Mouse (Mus musculus) ovary, postnatal 10 days (tissue): Measurements from ENCODE around the gene Pomt2.
A peak's percentile ranks its signal among the peaks of the same experiment; 100 is the strongest.

Experiments
- DNase-seq: peaks from one replicate; pipeline ENCODE4 v3.0.0; 2022; ENCODE audit warnings: low spot score

The Pomt2 gene

GRCm38 (mm10) chr12:87127256-87127655 is 20.5 kb downstream of the Pomt2 start:
- no peak for DNase-seq

GRCm38 (mm10) chr12:87121918-87122589 is 25.7 kb downstream of the Pomt2 start:
- no peak for DNase-seq

GRCm38 (mm10) chr12:87107357-87107977 is 40.3 kb downstream of the Pomt2 start:
- DNase-seq, result no peak

GRCm38 (mm10) chr12:87104796-87105195 is 43.0 kb downstream of the Pomt2 start:
- DNase-seq, result no peak

- DNase-seq, result no peak
Measured at GRCm38 (mm10) chr12:87103471-87103870, 44.3 kb downstream of the Pomt2 start.

GRCm38 (mm10) chr12:87102165-87102631 is 45.6 kb downstream of the Pomt2 start, which contains the start of gene Ngb:
Gene Ngb (minus strand): TSS chr12:87102539.
- peak; percentile 11 for DNase-seq

- no peak for DNase-seq
Measured at GRCm38 (mm10) chr12:87100331-87100730, 47.4 kb downstream of the Pomt2 start.

- no peak for DNase-seq
Measured at GRCm38 (mm10) chr12:87093671-87094070, 54.1 kb downstream of the Pomt2 start.

- DNase-seq, result no peak
Measured at GRCm38 (mm10) chr12:87093249-87093648, 54.5 kb downstream of the Pomt2 start.

- DNase-seq, result no peak
Measured at GRCm38 (mm10) chr12:87091916-87092315, 55.9 kb downstream of the Pomt2 start.

- no peak for DNase-seq
Measured at GRCm38 (mm10) chr12:87089701-87090100, 58.1 kb downstream of the Pomt2 start.

- no peak for DNase-seq
Measured at GRCm38 (mm10) chr12:87089255-87089654, 58.5 kb downstream of the Pomt2 start.

GRCm38 (mm10) chr12:87088331-87088730 is 59.4 kb downstream of the Pomt2 start:
- DNase-seq, result no peak

- no peak for DNase-seq
Measured at GRCm38 (mm10) chr12:87087236-87087635, 60.5 kb downstream of the Pomt2 start.

- DNase-seq, result no peak
Measured at GRCm38 (mm10) chr12:87082797-87083196, 65.0 kb downstream of the Pomt2 start.

GRCm38 (mm10) chr12:87076610-87077009 is 71.2 kb downstream of the Pomt2 start:
- DNase-seq, result no peak

- DNase-seq, result no peak
Measured at GRCm38 (mm10) chr12:87070520-87070919, 77.2 kb downstream of the Pomt2 start.

GRCm38 (mm10) chr12:87066429-87066828 is 81.3 kb downstream of the Pomt2 start:
- no peak for DNase-seq

GRCm38 (mm10) chr12:87065446-87065845 is 82.3 kb downstream of the Pomt2 start:
- no peak for DNase-seq

GRCm38 (mm10) chr12:87057066-87057465 is 90.7 kb downstream of the Pomt2 start:
- DNase-seq, result no peak
